Mouse (Mus musculus) embryonic fibroblast, embryonic 13.5 days (primary cell): ENCODE data around the gene Ppp1r37. TPM values are rescaled to one million over a fixed set of nuclear protein-coding genes. Genes with fewer than 3 reads are reported as not detected.
A peak's percentile ranks its signal among the peaks of the same experiment; 100 is the strongest.

ENCODE experiments used
- H3K27ac ChIP-seq: 2 replicates; pipeline ENCODE4 v1.5.1; 2012; ENCODE audit warnings: low read length, control low read depth, inconsistent platforms; ENCODE audit not compliant: insufficient read depth
- H3K4me1 ChIP-seq: 2 replicates; pipeline ENCODE4 v1.6.1; 2011; ENCODE audit warnings: low read length; ENCODE audit not compliant: control insufficient read depth, insufficient read depth
- H3K4me3 ChIP-seq: 2 replicates; pipeline ENCODE4 v1.5.1; 2011; ENCODE audit warnings: mild to moderate bottlenecking, control low read depth, low read length; ENCODE audit not compliant: insufficient read depth
- CTCF ChIP-seq: IDR thresholded peaks from 2 replicates; pipeline ENCODE4 v1.5.1; 2011; ENCODE audit warnings: mild to moderate bottlenecking, control low read depth, low read length, moderate library complexity, borderline replicate concordance; ENCODE audit not compliant: insufficient read depth
- POLR2A ChIP-seq: IDR thresholded peaks from 2 replicates; pipeline ENCODE4 v1.6.1; 2011; ENCODE audit warnings: low read depth, mild to moderate bottlenecking, control low read depth, low read length, moderate library complexity
- polyA plus RNA-seq: library from polyadenylated mRNA; stranded (reverse); fragments of >200 nt; gene quantifications from 2 replicates; pipeline ENCODE4 v1.2.4, GENCODE M21; 2011; ENCODE audit warnings: low read depth; ENCODE audit not compliant: missing spikeins, insufficient read length

The Ppp1r37 gene
- polyA plus RNA-seq, 1 experiment, result 25.3 TPM

- Histone ChIP-seq H3K27ac (no peak overlapping the region), H3K4me1 (peaks cover 8% of the 10 kb centered on the region), H3K4me3 (no peak overlapping the region)
- TF ChIP-seq POLR2A (no peak), CTCF (no peak)
Measured at GRCm38 (mm10) chr7:19542155-19542691, 20.7 kb downstream of the Ppp1r37 start.

DNA sequence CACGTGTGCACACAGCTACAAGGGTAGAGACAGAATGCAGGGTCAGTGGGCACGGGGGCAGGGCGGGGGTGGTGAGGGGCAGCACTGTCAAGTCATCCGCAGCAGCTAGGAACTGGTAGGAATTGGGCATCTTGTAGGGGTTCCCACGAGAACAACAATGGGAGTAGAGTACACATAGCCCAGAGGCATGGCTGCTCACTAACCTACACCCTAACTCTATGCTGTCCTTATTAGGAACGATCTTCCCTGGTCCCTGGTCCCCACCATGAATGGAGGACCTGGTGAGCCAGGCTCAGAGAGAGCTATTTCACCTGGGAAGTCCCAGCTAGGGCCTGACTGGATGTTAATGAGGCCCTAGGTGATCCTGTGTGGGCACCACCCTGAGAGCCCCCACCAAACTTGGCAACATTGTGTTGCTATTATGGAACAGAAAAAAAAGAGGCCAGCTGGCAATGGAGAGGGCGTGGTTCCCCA is 21.2 kb downstream of the Ppp1r37 start:
- Histone ChIP-seq H3K4me1 (peaks cover 8% of the 10 kb centered on the region), H3K27ac (no peak overlapping the region), H3K4me3 (no peak overlapping the region)
- TF ChIP-seq CTCF (no peak), POLR2A (no peak)

- no peak overlapping the region for H3K4me3 ChIP-seq
- H3K27ac ChIP-seq, result no peak overlapping the region
- H3K4me1 ChIP-seq, result peaks cover 6% of the 10 kb centered on the region
- TF ChIP-seq CTCF (no peak), POLR2A (no peak)
Measured at GRCm38 (mm10) chr7:19540771-19541566, 21.9 kb downstream of the Ppp1r37 start.

DNA sequence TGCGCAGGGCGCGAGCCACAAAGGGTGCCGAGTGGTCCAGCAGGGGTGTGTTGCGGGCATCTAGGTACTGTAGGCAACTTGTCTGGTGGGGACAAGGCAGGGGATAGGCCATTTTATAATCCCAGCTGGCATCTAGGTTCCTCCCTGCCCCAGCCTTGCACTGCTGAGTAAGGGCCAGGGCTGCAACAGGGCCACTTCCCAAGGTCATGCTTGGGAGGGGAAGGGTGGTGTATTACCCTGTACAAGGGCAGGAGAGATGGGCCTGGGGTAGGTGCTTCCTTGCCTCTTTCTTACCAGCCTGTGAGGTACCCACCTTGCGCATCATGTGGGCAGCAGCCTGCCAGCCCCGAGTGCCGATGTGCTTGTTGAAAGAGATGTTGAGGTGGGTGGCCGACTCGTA is 28.2 kb downstream of the Ppp1r37 start:
- H3K27ac ChIP-seq, result no peak overlapping the region
- no peaks in the 10 kb centered on the region for H3K4me1 ChIP-seq
- no peak overlapping the region for H3K4me3 ChIP-seq
- TF ChIP-seq CTCF (no peak), POLR2A (no peak)

DNA sequence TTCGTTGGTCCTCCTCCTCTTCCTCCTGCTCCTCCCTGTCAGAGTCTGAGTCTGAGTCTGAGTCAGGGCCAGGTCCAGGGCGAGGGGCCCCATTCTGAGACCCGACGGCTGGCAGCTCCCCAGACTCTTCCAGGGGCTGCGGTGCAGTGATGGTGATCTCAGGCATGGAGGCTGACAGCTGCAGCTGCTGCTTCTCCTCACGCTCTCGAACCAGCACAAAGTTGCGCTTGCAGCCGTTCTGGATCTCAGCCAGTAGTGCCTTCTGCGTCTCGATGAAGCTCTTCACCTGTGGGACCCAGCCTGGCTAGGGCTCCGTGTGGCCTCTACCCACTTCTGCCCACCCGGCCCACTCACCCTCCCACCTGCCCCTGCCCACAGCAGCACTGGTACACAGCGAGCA is 30.6 kb downstream of the Ppp1r37 start:
- TF ChIP-seq CTCF, result no peak
- TF ChIP-seq POLR2A, result no peak
- Histone ChIP-seq H3K4me3 (no peak overlapping the region), H3K4me1 (no peaks in the 10 kb centered on the region), H3K27ac (no peak overlapping the region)

DNA sequence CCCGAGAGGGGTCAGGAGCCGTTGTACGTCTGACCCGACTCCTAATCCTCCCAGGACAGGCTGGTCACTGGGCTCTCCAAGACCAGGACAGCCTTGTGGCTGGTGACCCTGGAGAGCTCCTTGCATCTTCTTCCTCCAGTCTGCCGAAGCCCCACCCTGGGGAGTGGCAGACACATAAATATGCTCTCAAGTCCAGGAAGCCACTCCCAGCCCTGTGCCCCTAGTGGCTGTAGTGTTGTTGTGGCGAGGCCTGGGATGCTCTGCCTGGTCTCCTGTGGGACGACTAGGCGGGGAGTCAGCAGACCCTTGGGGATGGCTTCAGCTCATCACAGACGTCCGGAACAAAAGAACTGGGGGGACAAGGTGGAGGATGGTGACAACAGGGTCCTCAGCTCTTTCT is 31.8 kb downstream of the Ppp1r37 start:
- H3K27ac ChIP-seq, result no peak overlapping the region
- H3K4me1 ChIP-seq, result no peaks in the 10 kb centered on the region
- TF ChIP-seq POLR2A, result no peak
- TF ChIP-seq CTCF, result no peak
- H3K4me3 ChIP-seq, result no peak overlapping the region

DNA sequence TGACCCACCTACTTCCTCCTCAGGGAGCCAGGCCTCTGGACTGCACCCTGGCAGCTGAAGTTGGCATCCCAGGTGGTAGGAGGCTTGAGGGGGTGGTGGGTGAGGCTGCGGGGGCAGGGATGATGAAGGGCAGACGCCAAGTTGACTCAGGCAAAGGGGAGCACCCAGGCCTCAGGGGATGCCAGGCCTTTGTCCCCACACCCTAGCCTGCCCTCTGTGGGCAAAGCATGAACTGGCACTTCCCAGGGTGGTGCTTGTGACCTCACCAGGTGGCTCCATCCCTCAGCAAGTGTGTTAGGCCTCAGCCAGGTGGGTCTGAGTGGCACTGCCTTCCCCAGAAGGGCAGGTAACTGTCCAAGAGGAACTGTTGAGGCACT is 37.8 kb downstream of the Ppp1r37 start:
- Histone ChIP-seq H3K4me3 (no peak overlapping the region), H3K4me1 (no peaks in the 10 kb centered on the region), H3K27ac (no peak overlapping the region)
- TF ChIP-seq POLR2A (no peak), CTCF (no peak)

GRCm38 (mm10) chr7:19524420-19525104 is 38.3 kb downstream of the Ppp1r37 start:
- H3K4me1 ChIP-seq, result no peaks in the 10 kb centered on the region
- no peak overlapping the region for H3K4me3 ChIP-seq
- TF ChIP-seq POLR2A (no peak), CTCF (no peak)
- H3K27ac ChIP-seq, result no peak overlapping the region

GRCm38 (mm10) chr7:19523757-19524419 is 39.0 kb downstream of the Ppp1r37 start:
- H3K27ac ChIP-seq, result no peak overlapping the region
- H3K4me1 ChIP-seq, result no peaks in the 10 kb centered on the region
- no peak for TF ChIP-seq POLR2A
- TF ChIP-seq CTCF, result peak; percentile 64; the same call in 1 of the 2 replicates
- H3K4me3 ChIP-seq, result no peak overlapping the region
